Mouse (Mus musculus) testis, adult 2 months (tissue): ENCODE measurements around the gene Jund.

Experiments used
- CTCF ChIP-seq: fragments of 200-500 bp; IDR thresholded peaks from 2 replicates; pipeline ENCODE4 v1.5.1; 2012; ENCODE audit warnings: low read depth, mild to moderate bottlenecking, inconsistent platforms, low read length, moderate library complexity; ENCODE audit not compliant: control insufficient read depth, insufficient read depth, insufficient replicate concordance
- POLR2A ChIP-seq: fragments of 200-500 bp; IDR thresholded peaks from 2 replicates; pipeline ENCODE4 v1.6.1; 2012; ENCODE audit warnings: low read depth, mild to moderate bottlenecking, inconsistent platforms, low read length, moderate library complexity; ENCODE audit not compliant: control insufficient read depth

DNA sequence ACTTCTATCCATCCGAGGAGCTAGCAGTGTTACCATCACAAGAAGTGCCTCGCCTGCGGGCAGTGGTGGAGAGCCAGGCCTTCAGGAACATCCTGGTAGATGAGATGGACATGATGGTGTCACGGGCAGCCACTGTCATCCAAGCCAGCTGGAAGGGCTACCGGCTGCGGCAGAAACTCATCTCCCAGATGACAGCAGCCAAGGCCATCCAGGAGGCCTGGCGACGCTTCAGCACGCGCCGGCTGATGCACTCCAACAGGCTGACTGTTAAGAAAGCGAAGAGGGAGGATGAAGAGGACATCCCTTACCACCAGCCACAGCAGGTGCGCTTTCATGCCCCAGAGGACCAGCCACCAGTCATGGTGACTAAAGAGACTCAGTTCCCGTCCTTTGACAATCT, 9.5 kb downstream of the Jund start:
- no peak for TF ChIP-seq POLR2A
- TF ChIP-seq CTCF = 0 out of 2 replicates have a peak, but pooled peaks have one; percentile 3
